Mouse (Mus musculus) ZHBTc4 (cell line): ENCODE measurements around the gene Phf12.

Source experiments
- DNase-seq: peaks from one replicate; pipeline ENCODE4 v3.0.0-alpha.2; 2011; ENCODE audit warnings: low read depth, low spot score

Gene Phf12

DNA sequence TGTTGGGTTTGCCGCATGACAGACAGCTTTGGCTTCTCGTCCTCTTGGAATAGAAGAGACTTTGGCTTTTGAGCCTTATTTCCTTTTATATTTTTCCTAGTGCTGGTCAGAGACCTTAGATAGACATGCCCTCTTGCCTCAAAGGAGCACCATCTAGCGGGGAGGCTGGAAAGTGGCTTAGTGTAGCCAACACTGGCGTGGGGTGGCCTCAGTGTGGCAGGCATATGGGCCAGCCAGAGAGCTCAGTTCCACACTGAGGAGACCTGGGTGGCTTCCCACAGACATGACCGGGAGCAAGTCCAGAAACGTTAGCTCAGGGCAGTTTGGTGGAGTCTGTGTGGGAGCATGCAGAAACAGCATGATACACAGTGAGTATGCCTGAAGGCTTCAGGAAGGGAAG lies 11.8 kb upstream of the Phf12 start:
- peak; percentile 41 for DNase-seq

DNA sequence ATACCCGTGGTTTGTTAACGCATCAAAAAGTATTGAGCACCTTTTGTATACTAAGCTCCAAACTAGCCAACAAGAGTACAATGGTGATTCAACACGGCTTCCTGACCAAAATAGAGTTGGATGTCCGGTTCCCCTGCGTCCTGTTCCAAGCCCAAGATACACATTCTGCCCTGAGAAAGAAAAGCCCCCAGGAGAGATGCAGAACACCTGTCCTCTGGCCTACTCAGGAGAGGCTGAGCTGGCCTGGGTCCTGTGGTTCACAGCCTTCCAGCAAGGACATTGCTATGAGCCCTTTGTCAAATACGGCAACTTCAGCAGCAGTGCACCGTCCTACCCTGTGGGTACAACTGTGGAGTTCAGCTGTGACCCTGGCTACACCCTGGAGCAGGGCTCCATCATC lies 9.0 kb upstream of the Phf12 start:
- no peak for DNase-seq

DNA sequence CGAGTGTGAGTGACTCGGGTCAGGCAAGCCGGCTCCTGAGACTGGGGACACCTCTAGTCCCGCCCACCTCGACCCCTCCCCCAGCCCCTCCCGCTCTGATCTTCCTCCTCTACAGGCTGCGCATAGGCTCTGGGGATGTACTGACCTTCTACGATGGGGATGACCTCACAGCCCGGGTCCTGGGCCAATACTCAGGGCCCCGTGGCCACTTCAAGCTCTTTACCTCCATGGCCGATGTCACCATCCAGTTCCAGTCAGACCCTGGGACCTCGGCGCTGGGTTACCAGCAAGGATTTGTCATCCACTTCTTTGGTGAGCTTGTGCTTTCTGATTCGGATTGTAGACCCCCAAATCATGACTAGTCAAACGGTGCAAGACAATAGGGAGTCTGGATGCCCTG lies 8.2 kb upstream of the Phf12 start:
- DNase-seq, result no peak

DNA sequence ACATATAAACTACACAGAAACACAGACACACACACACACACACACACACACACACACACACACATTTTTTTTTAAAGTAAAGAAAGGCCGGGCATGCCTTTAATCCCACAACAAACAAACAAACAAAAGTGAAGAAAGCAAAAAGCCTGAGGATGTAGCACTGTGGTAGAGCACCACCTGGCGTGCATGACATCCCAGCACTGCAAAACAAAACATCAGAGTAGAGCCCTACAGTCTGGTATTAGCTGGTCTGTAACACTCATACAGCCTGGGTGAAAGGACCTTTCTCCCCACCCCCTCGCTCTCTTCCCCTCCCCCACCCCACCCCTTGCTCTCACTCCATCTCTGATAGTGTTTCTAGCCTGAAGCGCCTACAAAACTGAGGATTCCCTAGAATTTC lies 6.7 kb upstream of the Phf12 start:
- DNase-seq, result peak; percentile 57

DNA sequence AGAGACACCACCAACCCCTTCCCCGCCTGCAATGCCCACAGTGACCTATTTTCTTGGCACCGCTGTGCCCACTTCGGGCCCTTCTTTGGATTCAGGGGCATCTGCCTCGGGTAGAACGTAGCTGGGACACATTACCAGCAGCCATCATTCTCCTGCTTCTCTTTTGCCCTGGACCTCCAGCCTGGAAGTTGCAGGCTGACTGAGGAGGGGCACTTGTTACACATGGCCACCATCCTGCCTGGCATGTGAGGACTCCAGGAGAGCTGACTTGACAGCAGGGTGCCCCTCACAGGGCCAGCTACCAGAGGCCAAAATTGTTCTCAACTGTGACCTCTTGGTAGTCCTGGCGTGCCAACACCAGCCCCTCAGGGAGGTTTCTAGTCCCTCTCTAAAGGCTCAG lies 4.4 kb upstream of the Phf12 start:
- DNase-seq, result no peak

DNA sequence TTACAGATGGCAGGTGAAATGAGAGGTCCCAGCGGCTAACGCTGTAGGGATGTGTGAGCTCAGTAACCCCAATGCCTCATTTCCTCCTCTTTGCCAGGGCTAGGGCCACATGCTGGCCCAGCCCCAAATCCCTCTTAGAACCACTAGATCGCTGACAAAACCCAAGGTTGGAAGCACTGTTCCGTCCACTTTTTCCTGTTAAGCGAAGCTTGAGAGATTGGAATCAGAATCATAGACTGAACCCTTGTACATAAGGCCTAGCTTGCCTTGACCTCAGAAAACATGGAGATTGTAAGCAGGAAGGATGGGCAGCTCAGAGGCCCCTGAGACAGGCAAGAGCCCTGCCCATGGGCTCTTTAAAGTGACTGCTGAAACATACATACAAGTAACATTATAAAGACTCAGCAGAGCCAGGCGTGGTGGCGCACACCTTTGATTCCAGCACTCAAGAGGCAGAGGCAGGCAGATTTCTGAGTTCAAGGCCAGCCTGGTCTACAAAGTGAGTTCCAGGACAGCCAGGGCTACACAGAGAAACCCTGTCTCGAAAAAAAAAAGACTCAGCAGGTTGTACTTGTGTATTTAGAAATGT lies 3.2 kb upstream of the Phf12 start:
- no peak for DNase-seq

DNA sequence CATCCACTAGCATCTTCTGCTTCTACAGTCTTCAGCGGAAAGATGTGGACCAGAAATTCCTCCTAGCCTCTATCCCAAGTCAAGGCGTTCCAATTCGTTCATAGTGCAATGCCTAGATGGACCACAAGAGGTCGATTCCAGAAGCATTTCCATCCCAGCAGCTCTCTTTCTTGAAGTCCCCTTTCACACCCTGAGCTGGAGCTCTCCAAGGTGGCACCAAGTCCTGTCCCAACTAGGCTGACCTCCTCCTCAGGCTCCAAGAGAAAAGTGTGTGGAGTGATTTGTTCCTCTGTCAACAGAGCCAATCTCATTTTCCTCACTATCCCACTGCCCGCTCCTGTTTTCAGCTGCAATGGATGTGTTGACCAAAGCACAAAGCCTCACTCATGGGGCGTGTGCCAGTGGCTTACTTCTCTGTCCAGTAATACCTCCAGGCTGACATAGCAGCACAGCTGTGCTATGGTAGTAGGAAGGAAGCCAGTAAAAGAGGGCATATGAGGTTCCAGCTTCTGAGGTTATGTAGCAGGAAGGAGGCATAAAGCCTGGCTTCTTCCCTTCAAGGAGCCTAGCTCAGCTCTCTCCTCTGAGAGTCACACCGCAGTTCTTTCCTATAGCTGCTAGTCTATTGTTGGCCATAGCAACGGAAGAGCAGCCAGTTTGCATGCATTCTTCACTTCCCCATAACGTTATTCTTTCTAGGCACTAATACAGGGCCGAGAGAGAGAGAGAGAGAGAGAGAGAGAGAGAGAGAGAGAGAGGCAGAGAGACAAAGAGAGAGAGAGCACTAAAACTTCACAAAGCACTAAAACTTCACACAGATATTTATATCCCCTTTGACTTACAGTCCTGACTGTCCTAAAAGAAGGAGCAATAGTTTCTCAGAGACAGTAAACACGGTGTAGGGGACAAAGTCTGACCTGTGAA lies 2.0 kb upstream of the Phf12 start:
- DNase-seq, result peak; percentile 96

DNA sequence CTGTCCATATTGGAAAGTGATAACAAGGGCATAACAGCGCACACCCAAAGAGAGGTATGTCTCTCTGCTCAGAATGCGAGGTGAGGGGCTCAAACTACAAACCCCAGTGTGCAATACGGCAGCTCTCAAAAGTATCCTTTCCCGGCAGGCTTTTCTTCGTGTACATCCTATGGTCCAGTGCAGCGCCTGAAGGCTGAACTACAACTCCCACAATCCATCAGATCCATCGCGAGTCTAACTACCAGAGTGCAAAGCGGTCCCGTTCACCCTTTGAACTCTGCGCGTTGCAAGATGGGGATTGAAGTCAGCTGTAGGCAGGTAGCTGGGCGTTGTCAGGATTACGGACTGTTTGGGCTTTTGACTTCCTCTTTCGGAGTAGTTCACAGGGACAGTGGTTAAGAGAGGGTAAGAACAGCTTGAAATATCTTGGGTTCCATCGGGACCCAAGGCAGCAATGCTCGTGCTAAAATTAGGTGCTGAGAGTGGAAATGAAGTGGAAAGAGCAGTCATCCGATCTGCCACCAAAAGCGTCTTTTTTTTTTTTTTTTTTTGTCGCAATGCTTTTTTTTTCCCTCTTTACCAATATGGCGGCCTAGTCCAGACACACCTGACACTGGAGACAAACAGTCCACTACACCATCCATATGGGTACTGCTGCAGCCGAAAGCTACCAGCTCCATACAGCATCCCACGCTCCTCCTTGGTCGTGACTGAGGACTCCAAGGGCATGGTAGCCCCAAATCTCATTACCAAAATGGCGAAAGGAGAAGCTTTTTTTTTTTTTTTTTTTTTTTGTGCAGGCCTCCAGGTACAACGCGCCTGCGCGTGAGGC lies 729 bp upstream of the Phf12 start:
- peak; percentile 99 for DNase-seq

DNA sequence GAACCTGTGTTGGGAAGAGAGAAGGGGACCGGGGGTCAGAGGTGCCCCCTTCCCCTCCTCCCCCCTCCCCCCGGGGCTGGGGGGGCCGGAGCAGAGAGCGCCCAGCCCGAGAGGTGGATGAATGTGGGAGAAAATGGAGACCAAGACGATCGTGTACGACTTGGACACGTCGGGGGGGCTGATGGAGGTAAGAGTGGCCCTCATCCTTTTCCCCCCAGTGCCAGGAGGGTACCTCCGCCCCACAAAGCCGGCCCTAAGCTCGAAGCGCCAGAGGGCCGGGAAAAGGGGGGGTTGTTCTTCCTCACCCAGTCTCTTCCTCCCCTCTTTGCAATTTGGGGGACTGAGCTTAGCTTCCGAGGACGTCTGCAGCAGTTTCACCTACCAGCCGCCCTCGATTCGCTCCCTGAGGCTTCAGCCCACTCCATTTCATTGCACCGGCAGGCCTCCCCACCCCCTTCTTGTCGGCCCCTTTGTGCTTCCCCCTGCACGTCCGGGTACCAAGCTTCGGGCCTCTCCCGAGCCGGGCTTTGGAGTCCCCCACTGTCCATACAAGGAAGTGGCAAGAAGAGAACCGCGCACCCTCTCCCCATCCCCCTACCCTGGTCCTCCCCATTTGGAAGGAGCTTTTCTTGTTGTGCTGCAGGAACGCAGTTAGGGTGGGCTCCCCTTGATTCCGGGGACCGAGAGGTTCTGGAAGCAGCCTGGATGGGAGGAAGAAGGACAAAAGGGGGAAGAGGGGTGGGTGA lies 810 bp downstream of the Phf12 start:
- DNase-seq, result peak; percentile 48

DNA sequence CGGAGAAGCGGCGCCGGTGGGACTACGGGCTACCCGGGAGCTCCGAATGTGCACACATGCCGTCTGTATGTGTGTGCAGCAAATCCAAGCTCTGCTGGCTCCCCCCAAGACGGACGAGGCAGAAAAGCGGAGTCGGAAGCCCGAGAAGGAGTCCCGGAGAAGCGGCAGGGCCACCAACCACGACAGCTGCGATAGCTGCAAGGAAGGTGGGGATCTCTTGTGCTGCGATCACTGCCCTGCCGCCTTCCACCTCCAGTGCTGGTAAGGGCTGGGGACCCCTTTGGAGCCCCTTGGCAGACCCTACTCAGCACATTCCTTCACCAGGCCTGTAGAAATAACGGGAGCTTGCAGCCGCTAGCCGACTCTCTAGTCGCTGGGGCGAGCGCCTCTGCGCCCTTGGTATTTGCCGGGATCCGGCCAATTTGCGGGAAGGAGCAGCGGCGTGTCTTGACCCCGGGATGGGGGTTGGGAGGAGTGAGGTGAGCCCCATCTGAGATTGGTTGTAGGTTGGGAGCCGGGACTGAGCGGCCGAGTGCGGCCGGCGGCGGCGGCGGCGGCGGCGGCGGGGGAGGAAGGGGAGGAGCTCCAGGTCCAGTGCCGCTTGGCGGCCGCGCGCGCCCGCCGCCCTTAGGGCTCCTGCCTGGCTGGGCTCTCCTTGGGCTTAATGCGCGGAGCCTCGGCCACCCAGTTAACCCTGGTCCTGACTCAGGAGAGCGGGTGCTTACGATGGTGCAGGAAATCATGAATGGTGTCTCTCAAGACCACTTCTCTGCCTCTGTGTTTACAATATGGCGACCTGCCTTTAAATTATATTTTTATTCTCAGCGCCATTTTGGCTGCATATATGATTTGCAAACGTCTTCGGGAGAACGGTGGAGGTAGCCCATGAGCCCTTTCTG lies 1.6 kb downstream of the Phf12 start:
- peak; percentile 83 for DNase-seq

DNA sequence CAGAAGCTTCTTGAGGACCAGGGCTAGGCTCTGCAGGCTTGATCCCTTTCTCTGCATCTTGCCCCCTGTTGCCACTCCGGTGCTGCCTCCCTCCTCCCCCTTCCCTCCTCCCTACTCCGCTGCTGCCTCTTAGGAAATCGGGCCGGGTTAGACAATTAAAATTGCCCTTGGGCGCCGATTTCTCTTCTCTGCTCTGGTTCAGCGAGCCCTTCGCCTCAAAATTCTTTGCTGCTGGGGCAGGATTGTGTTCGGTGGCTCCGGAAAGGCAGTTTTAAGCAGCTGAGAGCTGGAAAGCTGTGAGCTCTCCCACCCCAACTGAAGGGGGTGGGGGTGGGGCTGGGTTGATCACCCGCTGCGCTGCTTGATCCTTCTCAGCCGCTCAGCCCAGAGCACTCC lies 2.3 kb downstream of the Phf12 start:
- DNase-seq, result peak; percentile 87

DNA sequence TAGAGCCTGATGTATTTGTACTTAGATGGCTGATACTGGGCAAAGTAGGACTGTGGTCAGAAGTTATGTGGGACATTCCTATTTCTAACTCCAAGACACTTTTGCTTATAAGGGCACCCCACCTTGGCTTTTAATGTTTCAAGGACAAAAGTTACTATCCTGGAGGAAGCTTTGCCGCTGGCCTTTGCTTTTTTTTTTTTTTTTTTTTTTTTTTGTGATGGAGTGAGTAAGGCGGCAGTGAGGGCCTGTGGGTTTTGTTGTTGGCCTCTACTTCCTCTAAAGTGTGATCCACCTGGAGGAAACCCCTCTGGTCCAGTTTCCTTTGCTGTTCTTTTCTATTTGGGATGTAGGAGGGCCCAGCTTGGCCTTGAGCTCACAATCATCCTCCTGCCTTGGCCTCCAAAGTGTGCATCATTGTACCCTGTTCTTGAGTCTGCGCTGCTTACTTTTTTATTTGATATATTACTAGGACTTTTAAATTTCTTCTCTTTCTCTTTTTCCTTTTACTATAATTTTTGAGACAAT lies 3.0 kb downstream of the Phf12 start:
- no peak for DNase-seq

DNA sequence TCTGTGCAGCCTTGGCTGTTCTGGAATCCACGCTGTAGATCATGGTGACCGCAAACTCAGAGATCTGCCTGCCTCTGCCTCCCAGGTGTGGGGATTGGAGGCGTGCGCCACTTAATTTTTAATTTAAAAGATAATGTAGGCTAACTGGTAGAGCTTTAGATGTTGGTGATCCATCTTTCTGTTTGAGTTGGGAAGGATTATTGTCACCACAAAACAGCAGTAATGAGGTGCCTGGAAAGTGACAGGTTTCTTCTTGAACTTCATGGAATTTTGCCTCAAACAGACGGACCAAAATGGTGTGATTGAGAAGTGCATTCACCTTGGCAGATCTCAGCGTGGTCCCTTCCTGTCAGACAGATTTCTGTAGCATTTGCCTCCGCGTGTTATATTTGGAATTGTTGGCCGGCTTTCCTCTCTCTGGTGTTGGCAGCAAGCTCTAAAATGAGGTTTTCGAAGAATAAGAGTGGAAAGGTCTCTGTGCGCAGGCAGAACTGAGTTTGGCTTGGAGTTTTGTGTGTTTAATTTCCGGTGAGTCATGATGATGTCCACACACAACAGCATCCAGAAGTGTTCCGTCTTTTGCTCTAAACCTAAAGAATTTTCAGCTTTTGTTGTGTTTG lies 6.6 kb downstream of the Phf12 start:
- DNase-seq, result no peak

DNA sequence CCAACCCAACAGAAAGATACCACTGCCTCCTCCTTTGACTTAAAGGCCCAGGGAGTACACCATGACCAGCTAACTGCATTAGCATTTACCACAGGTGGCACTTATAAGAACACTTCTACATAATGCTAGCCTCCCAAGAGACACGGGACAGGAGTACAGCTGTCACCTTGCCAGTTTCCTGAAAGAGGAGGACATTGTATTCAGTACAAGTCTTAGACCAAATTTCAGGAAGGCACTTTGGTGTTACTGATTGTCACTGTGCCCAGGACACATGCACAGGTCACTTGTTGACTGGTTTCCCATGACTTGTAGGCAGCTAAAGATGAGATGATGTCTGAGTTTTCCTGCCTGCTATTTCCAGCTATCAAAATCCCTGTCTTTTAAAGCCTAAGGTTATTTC lies 13.0 kb downstream of the Phf12 start:
- DNase-seq, result no peak

DNA sequence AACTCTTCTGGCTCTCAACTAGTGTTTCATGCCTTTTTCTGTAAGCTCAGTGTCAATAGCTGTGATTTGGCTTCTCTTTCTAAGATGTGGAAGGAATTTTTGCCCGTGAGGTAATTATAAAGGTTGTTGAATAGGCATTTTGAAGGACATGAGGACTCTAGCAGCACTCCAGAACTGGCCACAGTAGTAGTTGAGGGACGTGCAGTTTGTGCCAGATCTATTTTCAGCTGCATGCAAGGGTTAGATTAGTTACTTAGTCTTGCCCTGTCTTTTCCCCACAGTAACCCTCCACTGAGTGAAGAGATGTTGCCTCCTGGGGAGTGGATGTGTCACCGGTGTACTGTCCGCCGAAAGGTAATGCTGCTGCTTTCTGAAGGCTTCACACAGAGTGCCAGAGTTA lies 23.9 kb downstream of the Phf12 start:
- no peak for DNase-seq

DNA sequence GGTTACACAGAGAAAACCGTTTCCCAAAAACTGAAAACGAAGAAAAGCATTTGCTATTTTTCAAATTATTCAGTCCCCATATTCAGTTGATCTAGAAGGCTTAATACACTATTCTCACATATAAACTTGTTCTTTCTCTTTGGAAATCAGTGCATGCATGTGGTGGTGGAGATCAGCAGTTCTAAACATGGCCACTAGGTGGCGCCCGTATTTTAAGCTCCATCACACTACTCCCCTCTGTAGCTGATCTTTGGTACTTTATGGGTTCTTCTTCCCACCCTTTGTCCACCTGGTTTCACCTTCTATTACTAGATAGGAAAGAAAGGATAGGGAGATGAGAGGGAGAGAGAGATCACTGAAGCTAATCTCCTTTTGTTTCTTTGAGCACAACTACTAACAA lies 37.1 kb downstream of the Phf12 start:
- peak; percentile 86 for DNase-seq

DNA sequence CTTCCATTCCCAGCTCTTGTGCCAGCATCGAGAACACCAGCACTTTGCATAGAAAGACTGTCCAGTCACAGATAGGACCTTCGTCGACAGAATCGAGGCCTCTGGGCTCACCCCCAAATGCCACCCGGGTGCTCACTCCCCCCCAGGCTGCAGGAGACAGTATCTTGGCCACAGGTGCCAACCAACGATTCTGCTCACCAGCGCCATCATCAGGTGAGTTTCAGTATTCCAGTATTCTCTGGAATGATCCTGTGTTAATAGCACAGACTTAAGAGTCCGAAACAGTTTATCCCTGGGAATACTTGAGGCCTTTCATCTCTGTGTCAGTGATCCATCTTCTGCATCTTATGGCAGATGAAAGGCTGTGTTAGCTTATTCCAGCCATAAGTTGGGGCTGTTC lies 41.1 kb downstream of the Phf12 start:
- DNase-seq, result peak; percentile 72

DNA sequence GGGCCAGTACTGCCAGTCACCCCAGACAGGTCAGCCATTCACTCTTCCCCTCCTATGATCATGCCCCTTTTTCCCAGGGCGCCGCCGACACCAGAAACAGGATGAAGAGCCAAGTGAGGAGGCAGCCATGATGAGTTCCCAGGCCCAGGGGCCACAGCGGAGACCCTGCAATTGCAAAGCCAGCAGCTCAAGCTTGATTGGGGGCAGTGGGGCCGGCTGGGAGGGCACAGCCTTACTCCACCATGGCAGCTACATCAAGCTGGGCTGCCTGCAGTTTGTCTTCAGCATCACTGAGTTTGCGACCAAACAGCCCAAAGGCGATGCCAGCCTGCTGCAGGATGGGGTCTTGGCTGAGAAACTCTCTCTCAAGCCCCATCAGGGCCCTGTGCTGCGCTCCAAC lies 46.7 kb downstream of the Phf12 start:
- no peak for DNase-seq

DNA sequence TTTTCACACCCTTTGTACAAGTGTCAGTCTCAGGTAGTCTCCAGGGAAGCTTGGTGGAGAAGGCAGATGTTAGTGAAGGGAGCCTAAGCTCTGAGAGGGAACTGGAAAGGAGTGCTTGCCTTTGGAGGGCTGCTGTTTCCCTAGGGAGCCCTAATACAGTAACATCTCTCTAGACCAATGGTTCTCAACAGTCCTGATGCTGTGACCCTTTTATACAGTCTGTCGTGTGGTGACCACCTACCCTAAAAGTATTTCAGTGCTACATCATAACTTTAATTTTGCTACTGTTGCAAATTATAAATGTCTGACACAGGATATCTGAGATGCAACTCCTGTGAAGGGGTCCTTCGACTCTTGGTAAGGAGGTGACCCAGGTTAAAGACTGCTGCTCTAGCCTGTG lies 48.0 kb downstream of the Phf12 start:
- no peak for DNase-seq

DNA sequence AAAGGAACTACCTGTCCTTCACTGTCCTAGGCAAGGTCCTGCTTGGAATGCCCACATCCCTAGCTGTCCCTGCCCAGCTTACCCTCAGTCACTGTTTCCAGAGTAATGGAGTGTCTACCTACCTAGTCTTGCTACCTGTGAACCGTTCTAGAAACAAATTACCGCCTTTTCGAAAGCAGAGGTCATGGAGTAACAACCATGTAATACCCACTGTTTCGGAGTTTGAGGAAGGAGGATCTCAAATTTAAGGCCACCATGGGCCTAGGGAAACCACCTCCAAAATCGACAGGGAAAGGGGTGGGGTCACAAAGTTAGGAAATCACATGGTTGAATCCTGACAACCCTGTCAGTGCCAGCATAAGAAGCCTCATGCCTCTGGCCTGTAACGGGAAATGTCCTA lies 48.8 kb downstream of the Phf12 start:
- no peak for DNase-seq
